8 mouse cellular contexts compared by ENCODE assay signal in the genomic region with DNA sequence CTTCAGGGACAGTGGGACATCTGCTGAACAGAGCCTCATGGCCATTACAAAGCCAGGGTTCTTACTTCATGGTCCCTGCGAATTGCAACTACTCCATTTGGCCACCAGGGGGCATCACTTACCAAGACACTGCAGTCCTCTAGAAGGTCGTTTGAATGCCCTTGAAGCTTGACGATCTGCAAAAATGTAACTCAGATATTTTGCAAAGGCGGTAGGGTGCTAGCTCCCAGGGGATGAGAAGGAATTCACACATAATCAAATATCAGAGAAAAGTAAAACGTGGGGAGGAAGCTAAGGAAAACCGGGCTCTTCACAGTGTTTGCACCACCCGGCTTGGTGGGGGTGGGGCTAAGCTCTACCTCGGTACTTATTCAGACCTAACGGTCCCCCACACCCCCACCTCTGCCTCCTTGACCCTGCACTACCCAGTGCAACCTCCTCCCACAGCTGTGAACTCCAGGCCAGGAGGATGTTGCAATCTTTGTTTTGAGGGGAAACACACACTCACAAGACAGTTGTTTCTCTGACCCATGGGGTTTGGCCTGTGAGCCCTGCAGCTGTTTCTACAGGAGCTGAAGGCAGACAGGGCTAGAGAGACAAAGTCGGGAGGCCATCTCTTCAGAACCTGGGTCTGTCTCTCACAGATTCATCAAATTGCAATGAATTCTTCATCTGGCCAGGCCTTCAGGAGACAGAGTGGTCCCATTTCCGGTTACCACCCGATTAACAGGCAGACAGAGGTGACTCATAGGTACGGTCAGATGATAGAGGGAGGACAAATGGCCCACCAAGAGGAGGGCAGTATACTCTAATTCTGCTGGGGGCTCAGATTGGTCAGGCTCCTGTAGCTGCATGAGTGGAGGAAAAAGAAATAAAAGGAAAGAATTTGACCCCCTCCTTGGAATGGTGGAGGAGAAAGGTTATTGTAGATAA.
DNase-seq lines count a peak whose midpoint lies in the region; ATAC-seq and TF ChIP-seq lines count a peak whose summit lies in the region.

No protein-coding gene starts in this region.

- peak overlapping the region; percentile 50 for H3K4me2 ChIP-seq in forebrain, embryonic 12.5 days
- H3K4me2 ChIP-seq in heart, postnatal 0 days (ENCODE audit: low read depth, low read length) = peak overlapping the region; percentile 57
- H3K4me2 ChIP-seq in liver, postnatal 0 days (ENCODE audit: low read depth, low read length) = peak overlapping the region; percentile 65
- H3K4me2 ChIP-seq in neural tube, embryonic 13.5 days = peak overlapping the region; percentile 52

- TF ChIP-seq CTCF in heart, postnatal 0 days (IDR thresholded peaks at IDR 0.05; ENCODE audit: low read depth) = peak; percentile 99
- TF ChIP-seq CTCF in liver, postnatal 0 days (IDR thresholded peaks at IDR 0.05; ENCODE audit: low read depth) = peak; percentile 98

- no peaks in the 10 kb centered on the region for H3K36me3 ChIP-seq in forebrain, embryonic 12.5 days (replicated peaks)
- H3K36me3 ChIP-seq in heart, postnatal 0 days (replicated peaks; ENCODE audit: control insufficient read depth, insufficient read depth, low read length) = no peaks in the 10 kb centered on the region
- H3K36me3 ChIP-seq in liver, postnatal 0 days (replicated peaks; ENCODE audit: insufficient read depth, low read length) = no peaks in the 10 kb centered on the region
- H3K36me3 ChIP-seq in neural tube, embryonic 13.5 days = no peaks in the 10 kb centered on the region

- WGBS in forebrain, embryonic 12.5 days = 18% methylated on average over 13 of the region's 13 CpGs
- 13% methylated on average over 13 of the region's 13 CpGs for WGBS in heart, postnatal 0 days
- 10% methylated on average over 13 of the region's 13 CpGs for WGBS in liver, postnatal 0 days (ENCODE audit: insufficient replicate concordance)
- WGBS in neural tube, embryonic 13.5 days = 12% methylated on average over 13 of the region's 13 CpGs

- no peak overlapping the region for H3K27ac ChIP-seq in brown adipose tissue, adult 24 weeks (replicated peaks; ENCODE audit: low read depth, low read length)
- H3K27ac ChIP-seq in forebrain, embryonic 12.5 days = no peak overlapping the region
- no peak overlapping the region for H3K27ac ChIP-seq in heart, postnatal 0 days (ENCODE audit: low read depth)
- H3K27ac ChIP-seq in liver, postnatal 0 days (ENCODE audit: low read depth) = 0 out of 2 replicates have a peak overlapping the region, but pooled peaks have one; percentile 30
- no peak overlapping the region for H3K27ac ChIP-seq in neural tube, embryonic 13.5 days (replicated peaks)

- ATAC-seq in forebrain, embryonic 12.5 days (ENCODE audit: low FRiP score) = peak; percentile 86
- ATAC-seq in heart, postnatal 0 days (ENCODE audit: insufficient read depth, low read depth) = peak; percentile 30; the same call in 1 of the 2 replicates
- peak; percentile 77 for ATAC-seq in liver, postnatal 0 days
- ATAC-seq in neural tube, embryonic 13.5 days (ENCODE audit: low read depth) = peak; percentile 87

- H3K9me3 ChIP-seq in forebrain, embryonic 12.5 days = no peaks in the 10 kb centered on the region
- H3K9me3 ChIP-seq in heart, postnatal 0 days (replicated peaks; ENCODE audit: control insufficient read depth, low read length) = no peaks in the 10 kb centered on the region
- H3K9me3 ChIP-seq in liver, postnatal 0 days (ENCODE audit: low read length) = no peaks in the 10 kb centered on the region
- no peaks in the 10 kb centered on the region for H3K9me3 ChIP-seq in neural tube, embryonic 13.5 days

- no peaks in the 10 kb centered on the region for H3K4me1 ChIP-seq in brown adipose tissue, adult 24 weeks (ENCODE audit: control insufficient read depth, insufficient read depth, insufficient read length, low read length)
- peaks cover 16% of the 10 kb centered on the region for H3K4me1 ChIP-seq in forebrain, embryonic 12.5 days
- H3K4me1 ChIP-seq in heart, postnatal 0 days (ENCODE audit: control insufficient read depth, insufficient read depth) = peaks cover 20% of the 10 kb centered on the region
- peaks cover 2% of the 10 kb centered on the region; the same call in 1 of the 2 replicates for H3K4me1 ChIP-seq in liver, postnatal 0 days (ENCODE audit: insufficient read depth)
- H3K4me1 ChIP-seq in neural tube, embryonic 13.5 days (replicated peaks) = peaks cover 20% of the 10 kb centered on the region

- TF ChIP-seq EP300 in heart, postnatal 0 days (IDR thresholded peaks at IDR 0.05; ENCODE audit: low read depth) = no peak
- no peak for TF ChIP-seq EP300 in liver, postnatal 0 days (IDR thresholded peaks at IDR 0.05; ENCODE audit: low read depth)

- 0 out of 2 replicates have a peak overlapping the region, but pooled peaks have one; percentile 34 for H3K9ac ChIP-seq in forebrain, embryonic 12.5 days
- H3K9ac ChIP-seq in heart, postnatal 0 days (replicated peaks; ENCODE audit: low read depth, low read length) = peak overlapping the region; percentile 29; the same call in 1 of the 2 replicates
- no peak overlapping the region for H3K9ac ChIP-seq in liver, postnatal 0 days (replicated peaks)
- H3K9ac ChIP-seq in neural tube, embryonic 13.5 days = peak overlapping the region; percentile 56

- peak overlapping the region; percentile 37 for H3K4me3 ChIP-seq in brown adipose tissue, adult 24 weeks (ENCODE audit: insufficient read depth, low read depth, low read length)
- peak overlapping the region; percentile 20; the same call in 1 of the 2 replicates for H3K4me3 ChIP-seq in forebrain, embryonic 12.5 days (replicated peaks)
- H3K4me3 ChIP-seq in heart, postnatal 0 days (ENCODE audit: low read depth, low read length) = peak overlapping the region; percentile 38
- peak overlapping the region; percentile 24; the same call in 1 of the 2 replicates for H3K4me3 ChIP-seq in liver, postnatal 0 days (ENCODE audit: low read depth, low read length)
- peak overlapping the region; percentile 23 for H3K4me3 ChIP-seq in neural tube, embryonic 13.5 days

- peak; percentile 59 to 75 for DNase-seq in CD8-positive naive resting alpha-beta T cell, adult 2 months (ENCODE audit: low read depth in 2 of 2, low spot score in 2 of 2)
- DNase-seq in heart, postnatal 0 days (ENCODE audit: low spot score) = peak; percentile 78
- DNase-seq in kidney, postnatal 36 days = peak; percentile 80 to 84
- DNase-seq in liver, postnatal 0 days = peak; percentile 68
- peak; percentile 85 for DNase-seq in telencephalon, adult 2 months (ENCODE audit: low read depth, low spot score)

- H3K27me3 ChIP-seq in forebrain, embryonic 12.5 days = no peaks in the 10 kb centered on the region
- H3K27me3 ChIP-seq in heart, postnatal 0 days (ENCODE audit: control insufficient read depth, insufficient read depth, low read length) = no peaks in the 10 kb centered on the region; the same call in 1 of the 2 replicates
- no peaks in the 10 kb centered on the region for H3K27me3 ChIP-seq in liver, postnatal 0 days (ENCODE audit: insufficient read depth, low read length)
- H3K27me3 ChIP-seq in neural tube, embryonic 13.5 days = no peaks in the 10 kb centered on the region; the same call in 1 of the 2 replicates

Comparison
In these comparisons a context has a peak if more than half of its experiments do, and no peak if none do; other contexts are left out.
1. ATAC-seq: peak in every context shown above with its lines; median percentile 87 in neural tube, embryonic 13.5 days; 86 in forebrain, embryonic 12.5 days; 77 in liver, postnatal 0 days; 30 in heart, postnatal 0 days.